Mouse (Mus musculus): Measurements from ENCODE around the gene E030018B13Rik.

Gene E030018B13Rik

DNA sequence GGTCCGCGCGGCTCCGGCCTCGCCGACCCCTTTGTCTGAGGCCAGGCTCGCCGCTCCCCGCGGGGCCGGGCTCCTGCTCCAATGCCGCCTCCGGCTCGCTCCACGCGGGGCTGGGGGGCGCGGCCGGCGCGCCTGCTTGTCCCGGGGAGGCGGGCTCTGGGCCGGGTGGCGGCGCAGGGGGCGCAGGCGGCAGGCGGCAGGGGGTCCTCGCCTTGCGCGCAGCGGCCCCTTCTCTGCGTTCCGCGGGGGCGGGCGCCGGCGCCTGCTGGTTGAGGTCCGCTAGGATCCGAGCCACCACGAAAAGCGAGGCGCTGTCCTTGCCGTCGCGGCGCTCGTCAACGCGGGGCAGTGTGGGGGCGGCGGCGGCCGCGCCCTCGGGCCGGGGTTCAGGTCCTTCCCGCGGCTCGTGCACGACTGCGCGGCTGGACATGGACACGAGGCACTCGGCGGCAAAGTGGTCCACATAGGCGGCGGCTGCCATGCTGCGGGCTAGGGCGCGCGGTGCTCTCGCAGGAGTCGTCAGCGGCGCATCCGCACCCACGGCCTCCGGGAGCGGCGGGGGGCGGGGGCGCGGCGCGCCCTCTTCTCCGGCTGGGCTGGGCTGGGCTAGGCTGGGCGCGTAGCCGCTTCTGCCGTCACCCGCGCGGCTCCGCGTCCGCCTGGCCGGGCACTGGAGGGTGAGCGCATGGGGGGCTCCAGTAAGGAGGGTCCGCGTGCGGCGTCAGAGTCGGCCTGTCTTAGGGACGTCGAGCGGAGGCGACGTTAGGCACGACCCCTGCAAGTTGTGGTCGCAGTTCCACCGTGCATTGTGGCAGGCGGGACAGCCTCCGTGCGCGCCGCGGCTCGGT, 21.6 kb downstream of the E030018B13Rik start:
- DNase-seq (ENCODE audit: low spot score), result no peak

DNA sequence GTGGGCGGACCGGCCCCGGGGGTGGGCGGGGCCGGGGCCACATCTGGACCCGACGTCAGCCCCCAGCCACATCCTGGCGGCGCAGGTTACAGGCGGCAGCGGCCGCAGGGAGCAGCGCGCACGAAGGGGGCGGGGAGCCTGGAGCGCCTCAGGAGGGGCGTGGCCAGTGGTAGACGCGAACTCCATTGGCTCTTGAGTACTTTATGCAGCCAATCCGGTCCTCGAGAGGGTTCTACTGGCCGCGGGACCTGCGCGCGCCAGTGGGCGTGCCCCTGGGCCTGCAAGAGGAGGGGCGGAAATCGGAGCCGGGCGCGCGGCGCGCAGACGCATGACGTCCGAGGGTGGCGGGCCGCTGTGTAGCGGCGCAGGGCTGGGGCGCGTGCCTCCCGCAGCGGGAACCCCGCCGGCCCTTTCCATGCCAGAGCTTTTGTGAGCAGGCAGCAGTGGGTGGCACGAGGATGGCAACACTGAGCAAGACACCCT, 22.3 kb downstream of the E030018B13Rik start, which contains the start of gene Klf13:
Gene Klf13, minus strand, starts transcription at position 2 of the 483 bp plus-strand sequence.
- DNase-seq (ENCODE audit: low spot score), result peak; percentile 99

DNA sequence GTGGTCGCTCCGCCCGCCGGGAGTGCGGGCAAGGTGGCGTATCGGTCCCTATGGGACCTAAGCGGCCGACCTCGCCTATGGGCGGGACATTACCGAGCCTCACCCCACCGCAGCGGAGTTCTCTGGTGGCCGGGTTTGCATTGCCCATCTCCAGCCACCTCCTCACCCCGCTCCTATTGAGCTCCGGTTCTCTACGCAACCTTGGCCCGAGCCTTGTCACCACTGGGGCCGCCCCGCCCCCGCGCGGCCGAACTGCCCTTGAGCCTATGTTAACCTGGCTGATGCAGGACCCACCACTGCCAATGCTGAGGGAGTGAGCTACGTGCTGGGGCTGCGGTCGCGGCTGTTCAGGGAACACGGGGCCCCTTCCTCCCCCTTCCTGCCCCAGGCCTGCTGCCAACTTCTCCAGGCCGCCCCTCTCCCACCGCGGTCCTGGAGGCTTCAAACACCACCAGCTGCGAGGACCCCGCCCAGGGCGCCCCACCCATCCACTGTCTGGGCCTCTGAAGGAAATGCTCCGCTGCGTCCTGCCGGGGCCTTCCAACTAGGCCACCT, 22.8 kb downstream of the E030018B13Rik start:
- DNase-seq (ENCODE audit: low spot score), result peak; percentile 89

DNA sequence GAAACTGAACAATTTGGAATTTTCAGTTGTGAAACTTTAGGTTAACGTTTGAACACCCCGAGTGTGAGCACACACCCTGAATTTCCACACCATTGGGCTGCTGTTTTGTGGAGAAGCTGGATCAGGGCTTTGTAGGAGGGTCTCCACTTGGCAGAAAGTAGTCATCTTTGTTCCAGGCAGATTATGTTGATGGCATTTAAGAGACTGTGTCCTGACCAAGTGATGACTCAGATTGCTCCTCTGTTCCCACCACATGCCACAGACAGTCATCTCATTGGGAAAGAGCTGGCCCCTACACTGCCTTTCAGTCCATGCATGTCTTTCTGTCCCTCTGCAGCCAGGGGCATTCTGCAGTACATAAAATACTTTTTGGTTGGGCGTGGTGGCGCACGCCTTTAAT, 23.7 kb downstream of the E030018B13Rik start:
- no peak for DNase-seq (ENCODE audit: low spot score)

DNA sequence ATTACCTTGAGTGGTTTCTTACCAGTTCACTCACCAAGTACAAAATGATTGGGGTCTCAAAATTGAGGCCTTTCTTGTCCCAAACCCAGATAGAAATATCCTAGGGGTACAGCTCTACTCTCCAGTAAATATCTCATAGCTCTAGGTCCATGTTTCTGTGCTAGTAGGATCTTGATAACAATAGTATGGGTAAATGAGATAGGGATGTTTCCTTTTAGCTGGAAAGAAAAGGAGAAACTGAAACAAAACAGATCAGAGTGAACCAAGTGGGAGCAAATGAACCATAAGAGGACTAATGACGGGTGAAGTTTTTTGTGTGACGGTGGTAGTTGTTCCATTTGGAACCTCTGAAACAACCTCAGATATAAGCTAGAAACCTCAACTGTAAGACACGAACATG, 24.4 kb downstream of the E030018B13Rik start:
- no peak for DNase-seq (ENCODE audit: low spot score)

DNA sequence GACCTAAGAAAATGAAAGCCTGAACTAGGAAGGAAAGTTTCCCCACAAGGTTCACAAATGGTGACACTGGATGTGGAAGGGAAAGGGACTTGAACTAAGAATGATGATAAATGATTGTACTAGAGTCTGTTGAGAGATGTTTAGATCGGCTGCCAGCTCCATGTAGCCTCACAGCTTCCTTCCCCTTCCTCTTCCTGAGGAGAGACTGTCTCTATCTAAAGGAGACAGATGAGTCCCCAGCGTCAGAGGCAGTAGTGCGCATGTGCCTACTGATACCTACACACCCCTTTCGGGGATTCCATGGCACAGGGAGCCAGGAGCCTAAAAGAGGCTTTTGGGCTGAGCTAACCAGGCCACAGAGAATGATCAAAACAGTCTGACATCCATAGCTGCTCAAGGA, 24.8 kb downstream of the E030018B13Rik start:
- DNase-seq (ENCODE audit: low spot score), result no peak

DNA sequence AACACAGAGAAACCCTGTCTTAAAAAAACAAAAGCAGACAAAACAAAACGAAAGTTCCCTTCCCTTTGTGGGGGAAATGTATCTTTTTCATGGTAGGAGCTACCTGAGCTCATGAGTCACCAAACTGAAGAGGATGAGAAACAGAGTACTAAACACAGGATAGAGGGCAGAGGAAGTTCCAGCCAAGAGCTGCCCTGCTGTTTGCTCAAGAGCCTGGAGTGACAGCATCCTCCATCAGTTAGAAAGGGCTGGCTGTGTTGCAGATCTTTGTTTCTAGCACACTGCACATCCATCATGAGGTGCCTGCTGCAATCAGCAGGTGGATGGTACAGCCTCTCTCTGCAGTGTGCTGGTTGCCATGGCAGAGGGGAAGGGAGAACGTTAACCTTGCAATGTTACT, 27.3 kb downstream of the E030018B13Rik start:
- DNase-seq (ENCODE audit: low spot score), result no peak

DNA sequence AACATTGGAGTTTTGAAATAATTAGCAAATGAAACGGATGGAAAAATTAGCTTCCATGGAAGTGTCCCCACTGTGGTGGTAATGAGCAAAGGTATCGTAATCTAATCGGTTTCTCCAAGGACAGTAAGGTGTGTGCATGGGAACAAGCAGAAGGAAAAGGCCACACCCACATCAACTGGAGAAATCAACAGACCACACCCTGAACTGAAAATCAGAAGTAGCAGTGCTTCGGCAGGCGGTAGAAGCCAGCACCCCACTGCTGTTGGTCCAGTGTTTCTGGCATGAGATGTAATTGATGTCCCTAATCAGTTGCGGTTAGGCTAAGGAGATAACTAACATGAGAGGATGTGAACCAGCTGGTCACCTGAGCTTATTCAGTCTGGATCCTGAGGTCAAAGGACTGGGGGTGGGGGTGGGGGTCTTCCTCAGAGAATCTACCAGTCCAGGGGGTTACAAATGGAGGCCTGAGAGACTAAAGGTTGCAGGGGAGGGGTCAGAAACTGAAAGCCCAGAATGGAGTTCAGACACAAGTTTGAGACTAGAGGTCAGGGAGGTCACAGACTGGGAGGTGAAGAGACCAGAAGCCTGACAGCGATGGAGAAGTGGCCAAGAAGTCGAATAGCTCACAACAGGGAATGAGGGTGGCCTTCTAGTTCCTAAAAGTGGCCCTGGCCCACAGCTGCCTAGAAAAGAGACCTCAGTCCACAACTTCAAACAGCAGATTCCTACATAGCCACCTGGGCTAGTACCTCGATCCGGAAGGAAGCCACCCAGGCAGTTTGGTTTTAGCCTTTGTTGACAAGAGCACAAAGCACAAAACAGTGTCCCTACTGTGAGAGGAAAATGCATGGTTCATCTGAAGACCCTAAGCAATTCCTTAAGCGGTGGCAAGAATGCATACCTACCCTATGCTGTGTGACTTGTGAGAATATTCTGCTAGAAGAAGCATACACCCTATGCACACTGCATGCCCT, 31.1 kb downstream of the E030018B13Rik start:
- DNase-seq (ENCODE audit: low spot score), result no peak

DNA sequence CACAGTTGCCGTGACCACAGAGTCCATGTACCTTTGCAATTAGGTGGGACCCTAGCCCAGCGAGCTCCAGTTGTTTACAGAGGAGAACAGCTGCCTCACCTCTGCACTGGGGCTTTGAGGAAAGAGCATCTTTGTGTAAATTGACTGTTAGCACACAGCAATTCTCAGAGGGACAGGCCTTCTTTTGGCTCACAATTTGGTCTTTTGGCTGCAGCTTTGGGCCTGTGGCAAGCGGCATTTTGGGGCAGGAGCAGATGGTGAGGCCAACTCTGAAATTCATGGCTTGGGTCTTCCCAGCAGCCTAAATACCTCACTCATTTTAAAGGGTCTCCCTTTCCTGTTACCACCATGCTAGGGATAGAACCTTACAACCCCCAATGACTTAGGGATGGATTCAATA, 32.5 kb downstream of the E030018B13Rik start:
- DNase-seq (ENCODE audit: low spot score), result no peak

DNA sequence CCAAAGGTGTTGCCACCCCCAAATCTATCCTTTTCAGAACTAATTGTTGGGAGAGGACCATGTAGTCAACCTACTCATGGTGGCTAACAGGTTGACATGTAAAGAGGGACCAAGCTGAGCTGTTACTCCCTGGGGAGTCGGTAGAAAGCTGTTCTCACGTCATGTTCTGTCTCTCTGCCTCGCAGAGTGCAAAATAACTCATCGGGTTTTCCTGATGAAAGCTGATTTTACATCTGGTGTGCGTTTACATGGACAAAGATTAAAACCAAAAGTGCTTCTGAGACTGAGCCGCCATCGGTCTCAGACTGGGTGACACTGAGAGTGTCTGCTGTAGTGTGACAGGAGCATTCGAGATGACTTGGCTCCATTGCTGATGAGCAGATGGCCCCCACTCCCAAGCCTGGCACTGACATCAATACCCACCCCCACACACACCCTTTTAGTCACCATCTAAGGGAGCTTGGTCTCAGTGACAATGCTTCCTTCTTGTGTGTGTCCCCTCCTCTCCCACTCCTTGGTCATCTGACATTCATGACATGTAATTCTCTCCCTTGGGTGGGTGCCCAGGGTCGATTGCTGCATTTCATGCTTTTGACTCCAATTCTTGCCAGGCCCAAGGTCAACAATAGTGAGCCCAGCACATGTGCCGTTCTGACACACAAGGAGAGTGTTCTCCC, 34.4 kb downstream of the E030018B13Rik start:
- DNase-seq (ENCODE audit: low spot score), result no peak

DNA sequence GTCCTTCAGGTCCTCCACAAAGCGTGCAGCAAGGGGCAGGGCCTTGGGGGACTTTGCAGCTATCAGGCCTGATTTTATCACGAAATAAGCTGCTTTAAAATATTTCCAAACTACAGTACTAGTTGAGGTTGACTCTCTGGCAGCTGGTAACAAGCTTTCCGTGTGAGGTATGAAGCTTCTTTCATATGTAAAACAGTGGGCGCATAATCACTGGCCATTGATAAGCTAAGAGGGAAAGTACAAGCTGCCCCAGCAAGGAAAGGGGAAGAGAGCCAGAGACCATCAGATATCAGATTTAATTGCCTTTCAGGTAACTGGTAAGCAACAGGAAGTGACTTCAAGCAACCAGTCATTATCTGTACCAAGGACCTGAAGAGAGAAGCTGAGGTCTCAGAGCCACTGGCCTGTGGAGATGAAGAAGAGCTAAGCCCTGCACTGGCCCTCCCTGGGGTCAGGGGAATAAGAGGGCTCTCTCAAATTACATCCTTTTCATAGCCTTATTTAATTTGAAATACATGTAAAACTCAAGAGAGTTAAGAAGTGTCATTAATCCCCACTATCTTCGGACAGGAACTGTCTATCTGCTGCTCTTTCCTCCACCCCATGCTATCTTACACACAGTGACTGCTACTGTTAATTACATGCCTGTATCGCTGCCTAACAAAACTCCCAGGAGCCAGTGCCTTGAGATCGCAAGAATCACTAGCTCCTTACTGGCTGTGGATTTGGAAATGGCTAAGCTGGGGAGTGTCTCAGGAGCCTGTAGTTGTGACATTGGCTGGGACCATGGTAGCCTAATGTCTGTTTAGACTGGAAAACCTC, 35.6 kb downstream of the E030018B13Rik start:
- no peak for DNase-seq (ENCODE audit: low spot score)

DNA sequence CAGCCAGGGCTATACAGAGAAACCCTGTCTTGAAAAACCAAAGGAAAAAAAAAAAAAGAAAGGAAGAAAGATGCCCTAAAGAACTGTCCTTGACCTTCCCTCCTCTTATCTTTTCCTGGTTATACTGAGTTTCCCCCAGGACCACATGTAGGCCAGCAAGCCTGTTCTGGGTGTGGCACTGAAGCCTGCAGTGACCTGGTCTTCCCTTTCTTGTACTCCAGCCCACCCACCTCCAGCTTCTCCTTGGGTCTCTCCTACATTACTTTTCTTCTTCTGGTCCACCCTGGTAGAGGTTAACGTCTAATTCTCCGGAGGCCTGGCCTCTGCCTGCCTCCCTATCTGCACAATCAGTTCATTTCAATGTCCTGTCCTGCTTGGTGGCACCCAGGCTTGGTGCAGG, 38.8 kb downstream of the E030018B13Rik start:
- DNase-seq (ENCODE audit: low spot score), result no peak

DNA sequence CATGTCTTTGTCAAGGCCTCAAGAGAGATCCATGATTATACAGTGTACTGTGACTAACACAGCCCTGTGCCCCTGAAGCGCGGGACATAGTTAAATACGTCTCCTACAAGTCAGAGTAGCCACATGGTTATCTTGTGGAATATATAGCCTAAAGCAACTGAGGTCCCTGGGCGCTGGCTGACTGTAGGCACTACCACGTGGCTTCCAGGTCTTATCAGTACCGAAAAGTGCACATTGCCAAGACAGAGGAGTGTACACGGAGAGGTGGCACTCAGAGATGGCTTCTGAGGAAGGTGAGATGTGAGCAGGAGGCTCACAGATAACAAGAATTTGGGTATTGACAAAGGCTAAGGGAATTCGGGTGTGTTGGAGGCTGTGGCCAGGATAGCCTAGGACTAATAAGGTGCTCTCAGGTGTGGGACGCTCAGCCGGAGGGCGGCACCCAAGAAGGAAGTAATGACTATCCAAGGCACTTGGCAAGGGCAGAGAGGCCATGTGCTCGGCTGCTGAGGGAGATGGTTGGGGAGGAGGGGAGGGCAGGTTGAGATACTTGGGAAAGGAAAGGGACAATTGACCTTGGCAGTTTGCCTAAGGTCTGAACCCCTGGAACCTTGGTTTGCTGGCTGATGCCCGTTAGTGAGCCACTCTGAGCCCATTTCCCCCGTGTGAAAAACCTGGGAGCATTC, 39.6 kb downstream of the E030018B13Rik start:
- DNase-seq (ENCODE audit: low spot score), result no peak

DNA sequence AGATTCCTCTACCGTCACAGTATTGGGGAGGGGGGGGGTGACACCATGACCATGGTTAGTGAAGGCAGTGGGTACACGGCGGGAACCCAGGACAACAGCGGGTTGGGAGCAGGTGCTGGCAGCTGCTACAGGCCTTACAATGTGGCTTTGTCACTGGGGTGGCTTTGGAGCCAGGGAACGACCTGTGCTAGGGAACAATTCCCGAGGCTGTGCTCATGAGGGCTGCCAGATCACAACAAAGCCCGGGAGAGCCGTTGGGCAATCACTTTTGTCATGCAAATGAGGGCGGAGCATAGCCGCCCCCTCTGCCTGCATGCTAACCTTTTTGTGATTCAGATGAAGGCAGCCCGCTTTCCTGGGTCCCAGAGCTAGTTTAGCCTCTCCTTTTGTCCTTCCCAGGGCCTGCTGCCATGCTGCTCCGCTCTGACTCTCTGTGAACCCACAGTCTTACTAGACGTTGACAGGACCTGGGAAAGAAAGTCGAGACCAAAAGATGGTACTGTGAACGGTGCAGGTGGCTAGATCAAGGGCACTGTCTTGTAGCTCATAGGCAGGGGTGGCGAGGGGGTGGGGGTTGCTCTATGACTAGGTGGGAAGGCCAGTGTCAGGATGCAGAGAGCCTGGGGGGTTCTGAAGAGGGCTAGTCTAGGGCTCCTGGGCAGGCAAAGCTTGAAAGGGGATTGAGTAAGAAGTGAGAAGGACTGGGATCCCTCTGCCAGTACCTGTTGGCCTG, 40.5 kb downstream of the E030018B13Rik start:
- peak; percentile 56 for DNase-seq (ENCODE audit: low spot score)

DNA sequence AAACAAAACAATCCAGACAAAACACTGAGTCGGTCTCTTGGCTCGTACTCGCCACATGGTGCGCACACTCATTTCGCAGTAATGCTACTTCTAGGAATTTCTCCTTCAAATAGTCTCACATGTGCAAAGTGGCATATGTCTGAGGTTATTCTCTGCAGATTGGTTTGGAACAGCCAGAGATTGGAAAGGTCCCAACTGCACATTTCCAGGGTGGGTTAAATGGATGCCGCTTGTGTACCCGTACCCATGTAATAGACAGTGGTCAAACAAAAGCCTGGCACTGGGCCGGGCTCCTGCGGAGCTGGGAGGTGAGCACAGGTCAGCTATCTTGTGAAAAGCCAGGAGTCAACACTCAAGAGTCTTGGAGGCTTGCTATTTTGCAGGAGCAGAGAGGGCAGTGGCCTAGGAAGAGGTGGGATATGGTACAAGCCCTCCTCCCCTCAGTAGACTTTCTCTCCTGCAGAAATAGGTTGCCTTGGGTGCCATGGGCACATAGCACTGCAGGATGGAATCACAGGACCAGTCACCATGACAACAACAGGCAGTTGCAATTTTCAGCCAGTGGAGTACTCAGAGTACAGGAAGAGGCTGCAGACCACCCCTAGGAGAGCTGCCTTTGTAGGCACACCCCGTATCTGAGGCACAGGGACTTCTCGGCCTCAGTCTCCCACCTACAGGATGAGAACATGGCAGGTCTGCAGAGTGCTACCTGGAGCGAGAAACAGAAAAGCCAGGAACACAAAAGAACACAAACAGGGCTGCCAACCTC, 41.4 kb downstream of the E030018B13Rik start:
- DNase-seq (ENCODE audit: low spot score), result no peak

DNA sequence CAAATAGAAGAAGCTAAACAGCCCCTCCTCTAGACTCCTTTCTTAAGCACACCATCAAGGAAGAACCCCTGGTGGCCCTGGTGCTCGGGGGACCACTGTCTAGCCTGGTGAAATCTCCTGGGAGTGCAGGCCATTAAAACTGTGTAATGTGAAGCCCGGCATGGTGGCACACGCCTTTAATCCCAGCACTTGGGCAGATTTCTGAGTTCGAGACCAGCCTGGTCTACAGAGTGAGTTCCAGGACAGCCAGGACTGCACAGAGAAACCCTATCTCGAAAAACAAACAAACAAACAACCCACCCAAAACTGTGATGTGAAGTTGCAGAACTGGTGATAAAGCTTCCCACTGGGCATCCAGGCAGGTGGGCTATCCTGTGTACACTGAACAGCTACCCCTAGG, 47.0 kb downstream of the E030018B13Rik start:
- no peak for DNase-seq (ENCODE audit: low spot score)

DNA sequence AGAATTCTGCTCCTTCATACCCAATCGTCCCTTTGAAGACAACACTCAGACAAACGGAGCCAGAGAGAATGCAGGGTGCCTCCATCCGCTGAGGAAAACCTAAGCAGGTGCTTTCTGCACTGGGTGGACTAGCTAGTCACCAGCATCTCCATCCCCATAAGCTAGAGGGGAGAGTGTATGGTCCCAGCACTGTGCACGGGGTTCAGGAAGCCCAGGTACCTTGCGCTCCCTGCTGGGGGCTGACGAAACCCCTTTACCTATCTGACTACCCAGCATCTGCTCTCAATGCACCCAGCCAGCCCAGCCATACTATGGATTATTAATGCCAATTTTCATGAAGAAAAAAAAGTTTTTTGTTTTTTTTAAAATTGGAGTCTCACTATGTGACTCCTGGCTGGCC, 47.5 kb downstream of the E030018B13Rik start:
- no peak for DNase-seq (ENCODE audit: low spot score)

DNA sequence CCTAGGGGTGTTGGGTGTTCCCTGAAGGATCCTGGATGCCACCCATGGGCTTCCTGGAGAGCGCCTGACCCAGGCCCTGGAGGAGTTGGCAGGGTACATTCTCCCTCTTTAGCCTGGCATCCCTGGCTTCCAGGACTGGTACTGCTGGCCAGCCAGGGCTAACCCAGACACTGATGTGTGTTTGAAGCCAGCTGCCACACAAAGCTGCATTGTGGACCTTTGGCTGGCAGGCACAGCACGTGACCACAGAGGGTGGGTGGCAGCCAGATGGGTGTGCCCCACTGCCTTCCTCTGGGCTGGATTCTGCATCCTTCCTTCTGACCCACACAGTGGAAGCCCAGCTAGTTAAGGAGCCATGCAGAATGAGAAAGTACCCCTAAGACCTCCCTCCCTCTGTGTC, 48.5 kb downstream of the E030018B13Rik start:
- peak; percentile 74 for DNase-seq (ENCODE audit: low spot score)
